Mouse (Mus musculus): ENCODE data around the gene Stat5a. TPM values are rescaled to one million over a fixed set of nuclear protein-coding genes. Genes with fewer than 3 reads are reported as not detected.
A peak's percentile ranks its signal among the peaks of the same experiment; 100 is the strongest.

Gene Stat5a
- polyA plus RNA-seq, 1 experiment, result 1.5 TPM

DNA sequence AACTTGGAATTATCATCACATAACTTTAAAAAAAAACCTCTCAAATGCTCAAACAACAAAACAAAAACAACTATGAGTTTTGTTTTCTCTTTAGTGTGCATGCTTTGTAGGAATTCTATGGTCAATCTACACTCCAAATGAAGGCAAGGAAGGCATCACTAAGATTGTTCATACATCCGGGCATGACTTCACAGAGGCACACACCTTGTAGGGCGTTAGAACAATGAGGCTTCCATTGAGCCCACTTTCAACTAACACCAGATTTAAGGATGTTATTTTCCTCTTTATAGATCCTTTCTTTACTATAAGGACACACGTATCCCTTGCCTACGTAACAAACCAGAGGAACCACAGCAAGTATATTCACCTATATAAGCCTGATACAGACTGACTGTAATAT is 11.6 kb upstream of the Stat5a start:
- no peak for TF ChIP-seq POLR2A (IDR thresholded peaks at IDR 0.05; ENCODE audit: extremely low read depth, insufficient read depth, low read length)
- no peak for TF ChIP-seq CTCF (IDR thresholded peaks at IDR 0.05; ENCODE audit: extremely low read depth, insufficient read depth, low read length)
- Histone ChIP-seq H3K27ac (ENCODE audit: insufficient read depth, low read length) (no peak overlapping the region), H3K4me3 (ENCODE audit: insufficient read depth, low read length) (no peak overlapping the region), H3K4me1 (ENCODE audit: control insufficient read depth, insufficient read depth, low read length) (peaks cover 1% of the 10 kb centered on the region; the same call in 1 of the 2 replicates)

- H3K27ac ChIP-seq (ENCODE audit: insufficient read depth, low read length), result no peak overlapping the region
- TF ChIP-seq POLR2A (IDR thresholded peaks at IDR 0.05; ENCODE audit: extremely low read depth, insufficient read depth, low read length) (no peak), CTCF (IDR thresholded peaks at IDR 0.05; ENCODE audit: extremely low read depth, insufficient read depth, low read length) (no peak)
- H3K4me1 ChIP-seq (ENCODE audit: control insufficient read depth, insufficient read depth, low read length), result peaks cover 1% of the 10 kb centered on the region; the same call in 1 of the 2 replicates
- H3K4me3 ChIP-seq (ENCODE audit: insufficient read depth, low read length), result no peak overlapping the region
Measured at GRCm38 (mm10) chr11:100848080-100848479, 11.1 kb upstream of the Stat5a start.

DNA sequence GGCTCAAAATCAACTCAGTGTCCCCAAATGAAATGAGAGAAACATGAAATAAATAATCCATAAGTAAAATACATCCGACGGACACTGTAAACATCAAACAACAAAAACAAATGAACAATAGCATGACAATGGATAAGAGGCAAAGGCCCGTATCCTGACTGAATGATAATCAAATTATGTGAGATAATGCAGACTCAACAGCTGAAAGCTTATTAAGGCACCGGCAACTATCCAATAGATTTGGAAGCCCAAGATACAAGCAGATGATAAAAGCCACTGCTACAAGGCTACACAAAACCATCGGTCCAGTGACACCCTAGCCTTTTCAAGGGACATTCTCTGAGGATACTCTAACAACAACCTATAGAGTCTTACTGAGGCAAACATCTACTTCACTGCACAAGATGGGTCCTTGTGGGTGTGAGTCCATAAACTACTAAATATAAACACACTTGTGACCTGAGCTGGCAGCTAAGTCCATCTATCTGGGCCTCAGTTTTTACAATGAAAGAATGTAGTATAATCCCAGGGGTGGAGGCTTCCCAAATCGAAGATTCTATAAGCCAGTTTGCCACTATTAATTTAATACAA is 10.3 kb upstream of the Stat5a start:
- TF ChIP-seq CTCF (IDR thresholded peaks at IDR 0.05; ENCODE audit: extremely low read depth, insufficient read depth, low read length) (no peak), POLR2A (IDR thresholded peaks at IDR 0.05; ENCODE audit: extremely low read depth, insufficient read depth, low read length) (no peak)
- H3K4me3 ChIP-seq (ENCODE audit: insufficient read depth, low read length), result peak overlapping the region; percentile 80; the same call in 1 of the 2 replicates
- no peak overlapping the region for H3K27ac ChIP-seq (ENCODE audit: insufficient read depth, low read length)
- H3K4me1 ChIP-seq (ENCODE audit: control insufficient read depth, insufficient read depth, low read length), result peaks cover 1% of the 10 kb centered on the region; the same call in 1 of the 2 replicates

- Histone ChIP-seq H3K27ac (ENCODE audit: insufficient read depth, low read length) (no peak overlapping the region), H3K4me1 (ENCODE audit: control insufficient read depth, insufficient read depth, low read length) (peaks cover 1% of the 10 kb centered on the region; the same call in 1 of the 2 replicates)
- no peak for TF ChIP-seq CTCF (IDR thresholded peaks at IDR 0.05; ENCODE audit: extremely low read depth, insufficient read depth, low read length)
- no peak for TF ChIP-seq POLR2A (IDR thresholded peaks at IDR 0.05; ENCODE audit: extremely low read depth, insufficient read depth, low read length)
Measured at GRCm38 (mm10) chr11:100849456-100850037, 9.6 kb upstream of the Stat5a start.

DNA sequence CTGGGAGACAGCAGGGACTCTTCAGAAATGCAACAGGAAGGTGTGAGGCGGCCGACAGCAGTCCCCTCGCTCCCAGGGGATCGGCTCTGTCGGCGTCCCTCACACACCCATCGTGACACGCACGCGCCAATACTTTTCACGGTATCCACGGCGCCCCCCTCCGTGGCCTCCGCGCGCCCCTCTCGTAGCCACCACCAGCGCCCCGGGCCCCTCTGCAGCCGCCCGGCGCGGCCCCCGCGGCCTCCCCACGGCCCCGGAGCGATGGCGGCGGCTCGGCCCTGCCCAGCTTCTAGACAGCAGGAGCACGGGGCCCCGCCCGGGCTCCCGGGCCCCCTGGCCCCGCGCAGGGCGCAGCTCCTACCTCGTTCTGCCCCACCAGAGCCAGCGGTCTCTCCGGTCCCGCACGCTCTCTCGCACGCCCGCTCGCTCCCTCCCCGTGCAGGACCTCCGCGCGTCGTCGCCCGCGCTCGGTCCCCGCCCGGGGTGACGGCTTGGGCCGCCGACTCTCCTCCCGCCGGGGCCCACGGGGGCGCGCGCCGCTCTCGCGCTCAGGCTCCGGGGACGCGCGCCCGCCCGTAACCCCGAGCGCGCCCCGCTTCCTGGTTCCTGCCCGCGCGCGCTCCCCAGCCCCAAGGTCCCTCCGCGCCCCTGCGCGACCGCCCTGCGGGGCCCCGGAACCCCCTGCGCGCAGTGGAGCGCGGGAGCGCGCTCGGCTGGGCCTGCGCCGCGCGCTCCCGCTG is 8.9 kb upstream of the Stat5a start, which contains the start of gene Stat5b:
Stat5b (minus strand) TSS at position 687 of the 740 bp plus-strand sequence.
- H3K4me3 ChIP-seq (ENCODE audit: insufficient read depth, low read length), result peak within 1 kb of the TSS; percentile 80
- no peak for TF ChIP-seq CTCF (IDR thresholded peaks at IDR 0.05; ENCODE audit: extremely low read depth, insufficient read depth, low read length)
- TF ChIP-seq POLR2A (IDR thresholded peaks at IDR 0.05; ENCODE audit: extremely low read depth, insufficient read depth, low read length), result no peak
- H3K27ac ChIP-seq (ENCODE audit: insufficient read depth, low read length), result peak within 1 kb of the TSS; percentile 74
- H3K4me1 ChIP-seq (ENCODE audit: control insufficient read depth, insufficient read depth, low read length), result peaks cover 1% of the 10 kb centered on the region; the same call in 1 of the 2 replicates

More at GRCm38 (mm10) chr11:100849456-100850037, 9.6 kb upstream of the Stat5a start:
- H3K4me3 ChIP-seq (ENCODE audit: insufficient read depth, low read length), result peak overlapping the region; percentile 80

- Histone ChIP-seq H3K4me3 (ENCODE audit: insufficient read depth, low read length) (peak overlapping the region; percentile 80), H3K4me1 (ENCODE audit: control insufficient read depth, insufficient read depth, low read length) (peaks cover 1% of the 10 kb centered on the region; the same call in 1 of the 2 replicates), H3K27ac (ENCODE audit: insufficient read depth, low read length) (peak overlapping the region; percentile 74)
- TF ChIP-seq POLR2A (IDR thresholded peaks at IDR 0.05; ENCODE audit: extremely low read depth, insufficient read depth, low read length) (no peak), CTCF (IDR thresholded peaks at IDR 0.05; ENCODE audit: extremely low read depth, insufficient read depth, low read length) (no peak)
Measured at GRCm38 (mm10) chr11:100850778-100851528, 8.2 kb upstream of the Stat5a start.

GRCm38 (mm10) chr11:100852088-100852487 is 7.1 kb upstream of the Stat5a start:
- Histone ChIP-seq H3K4me1 (ENCODE audit: control insufficient read depth, insufficient read depth, low read length) (peaks cover 1% of the 10 kb centered on the region; the same call in 1 of the 2 replicates), H3K4me3 (ENCODE audit: insufficient read depth, low read length) (no peak overlapping the region)
- TF ChIP-seq CTCF (IDR thresholded peaks at IDR 0.05; ENCODE audit: extremely low read depth, insufficient read depth, low read length), result no peak
- TF ChIP-seq POLR2A (IDR thresholded peaks at IDR 0.05; ENCODE audit: extremely low read depth, insufficient read depth, low read length), result no peak

DNA sequence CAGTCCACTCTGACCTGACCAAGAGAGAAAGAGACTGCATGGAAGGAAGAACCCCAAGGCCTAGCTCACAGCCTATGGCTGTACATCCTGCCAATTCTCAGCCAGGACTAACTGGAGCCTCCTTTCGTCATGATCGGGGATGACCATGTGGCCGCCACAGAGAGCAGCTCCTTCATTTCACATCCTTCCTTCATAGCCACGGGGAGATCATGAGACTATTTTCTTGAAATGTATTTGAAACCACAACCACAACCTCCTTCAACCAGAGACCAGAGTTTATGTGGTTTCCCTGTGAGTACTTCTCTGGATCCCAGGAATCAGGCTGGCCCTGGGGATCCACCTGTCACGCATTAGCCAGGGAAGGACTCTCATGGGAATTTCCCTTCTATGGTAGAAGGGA is 6.1 kb upstream of the Stat5a start:
- no peak overlapping the region for H3K4me3 ChIP-seq (ENCODE audit: insufficient read depth, low read length)
- H3K4me1 ChIP-seq (ENCODE audit: control insufficient read depth, insufficient read depth, low read length), result peaks cover 1% of the 10 kb centered on the region; the same call in 1 of the 2 replicates
- TF ChIP-seq CTCF (IDR thresholded peaks at IDR 0.05; ENCODE audit: extremely low read depth, insufficient read depth, low read length) (no peak), POLR2A (IDR thresholded peaks at IDR 0.05; ENCODE audit: extremely low read depth, insufficient read depth, low read length) (no peak)
- H3K27ac ChIP-seq (ENCODE audit: insufficient read depth, low read length), result no peak overlapping the region

More at GRCm38 (mm10) chr11:100852088-100852487, 7.1 kb upstream of the Stat5a start:
- H3K27ac ChIP-seq (ENCODE audit: insufficient read depth, low read length), result no peak overlapping the region

DNA sequence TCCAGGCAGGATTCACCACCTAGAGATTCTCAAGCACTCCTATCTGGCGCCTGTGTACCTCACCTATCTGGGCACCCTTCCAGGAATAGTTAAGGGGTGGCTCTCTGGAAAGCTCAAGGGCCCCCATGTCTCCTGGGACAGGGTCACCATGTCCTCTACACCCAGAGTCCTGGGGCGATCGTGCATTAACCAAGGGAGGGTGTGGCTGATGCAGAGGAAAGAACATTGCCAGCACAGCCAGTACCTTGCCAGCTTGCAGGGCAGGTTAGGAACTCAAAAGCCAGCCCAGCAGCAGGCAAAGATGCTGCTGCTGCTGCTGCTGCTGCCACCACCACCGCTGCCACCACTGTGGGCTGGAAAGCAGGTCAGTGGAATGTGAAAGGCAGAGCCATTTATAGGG is 4.9 kb upstream of the Stat5a start:
- TF ChIP-seq CTCF (IDR thresholded peaks at IDR 0.05; ENCODE audit: extremely low read depth, insufficient read depth, low read length), result no peak
- TF ChIP-seq POLR2A (IDR thresholded peaks at IDR 0.05; ENCODE audit: extremely low read depth, insufficient read depth, low read length), result no peak
- H3K4me3 ChIP-seq (ENCODE audit: insufficient read depth, low read length), result no peak overlapping the region
- no peaks in the 10 kb centered on the region; the same call in 1 of the 2 replicates for H3K4me1 ChIP-seq (ENCODE audit: control insufficient read depth, insufficient read depth, low read length)
- no peak overlapping the region for H3K27ac ChIP-seq (ENCODE audit: insufficient read depth, low read length)

All from cortical plate, adult 2 months (tissue).